Mouse (Mus musculus) forelimb bud, embryonic 11.5 days (tissue): ENCODE measurements around the gene Aatf.

Experiments used
- DNase-seq: peaks from one replicate; pipeline ENCODE4 v3.0.0-alpha.2; 2012; ENCODE audit warnings: low read depth, low spot score

Aatf gene

GRCm38 (mm10) chr11:84373122-84373521 lies 140.2 kb downstream of the Aatf start:
- DNase-seq: no peak
